Mouse (Mus musculus) lung, adult 2 months (tissue): Measurements from ENCODE around the gene Dnajb6.

Experiments
- CTCF ChIP-seq: fragments of 200-500 bp; IDR thresholded peaks from 2 replicates; pipeline ENCODE4 v1.5.1; 2011; ENCODE audit warnings: mild to moderate bottlenecking, low read length, control low read depth; ENCODE audit not compliant: insufficient read depth
- POLR2A ChIP-seq: fragments of 200-500 bp; IDR thresholded peaks from 2 replicates; pipeline ENCODE4 v1.6.1; 2011; ENCODE audit warnings: low read depth, mild to moderate bottlenecking, control low read depth, low read length, borderline replicate concordance; ENCODE audit errors: extremely low read depth

DNA sequence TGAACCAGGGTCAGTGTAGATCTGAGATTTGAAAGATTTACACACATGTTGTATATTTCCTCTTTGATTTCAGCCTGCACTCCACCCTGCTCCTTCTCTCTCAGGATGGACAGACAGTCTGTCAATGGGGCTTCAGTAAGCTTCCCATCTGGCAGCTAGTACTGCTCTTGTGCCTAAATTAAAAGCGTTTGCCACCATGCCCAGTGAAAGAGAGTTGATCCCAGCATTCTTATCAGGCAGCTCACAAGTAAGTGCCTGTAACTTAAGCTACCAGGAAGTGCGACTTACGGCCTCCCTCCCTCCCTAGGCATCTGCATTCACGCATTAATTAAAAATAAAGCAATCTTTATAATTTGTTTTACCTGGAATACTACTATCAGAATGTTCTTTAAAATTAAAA lies 5.6 kb downstream of the Dnajb6 start:
- TF ChIP-seq CTCF, result no peak
- no peak for TF ChIP-seq POLR2A
